Mouse (Mus musculus) lung, adult 2 months (tissue): ENCODE results near the gene Dcpp3.

ENCODE experiments used
- CTCF ChIP-seq: fragments of 200-500 bp; IDR thresholded peaks from 2 replicates; pipeline ENCODE4 v1.5.1; 2011; ENCODE audit warnings: mild to moderate bottlenecking, low read length, control low read depth; ENCODE audit not compliant: insufficient read depth
- POLR2A ChIP-seq: fragments of 200-500 bp; IDR thresholded peaks from 2 replicates; pipeline ENCODE4 v1.6.1; 2011; ENCODE audit warnings: low read depth, mild to moderate bottlenecking, control low read depth, low read length, borderline replicate concordance; ENCODE audit errors: extremely low read depth

- TF ChIP-seq CTCF (no peak), POLR2A (no peak)
These were observed 24.1 kb downstream of the Dcpp3 start, which contains the start of gene Sbp for GRCm38 (mm10) chr17:23941372-23941771.
